Mouse (Mus musculus) forebrain, embryonic 11.5 days (tissue): ENCODE results near the gene Pygm. TPM values are rescaled to one million over a fixed set of nuclear protein-coding genes. Genes with fewer than 3 reads are reported as not detected.

Experiments used
- ATAC-seq: fragments of 200-750 bp; cut with Nextera tagmentation; replicated peaks from 2 replicates; pipeline ENCODE4 v1.8.0; 2017; ENCODE audit warnings: moderate TSS enrichment; ENCODE audit not compliant: low FRiP score
- DNase-seq: peaks from one replicate; pipeline ENCODE4 v3.0.0-alpha.2; 2017; ENCODE audit warnings: low spot score
- H3K27ac ChIP-seq: fragments of 300-500 bp; sonication (generic); 2 replicates; pipeline ENCODE4 v1.5.1; 2014; ENCODE audit warnings: low read depth, low read length
- H3K27me3 ChIP-seq: fragments of 300-500 bp; sonication (generic); 2 replicates; pipeline ENCODE4 v1.6.1; 2014; ENCODE audit warnings: mild to moderate bottlenecking, low read length, mixed read lengths; ENCODE audit not compliant: control insufficient read depth, insufficient read depth
- H3K36me3 ChIP-seq: fragments of 300-500 bp; sonication (generic); 2 replicates; pipeline ENCODE4 v1.6.1; 2014; ENCODE audit warnings: mild to moderate bottlenecking, low read length, moderate library complexity, mixed read lengths; ENCODE audit not compliant: control insufficient read depth, insufficient read depth
- H3K4me1 ChIP-seq: fragments of 300-500 bp; sonication (generic); replicated peaks from 2 replicates; pipeline ENCODE4 v1.6.1; 2014; ENCODE audit warnings: low read length, mixed read lengths; ENCODE audit not compliant: control insufficient read depth, insufficient read depth
- H3K4me2 ChIP-seq: fragments of 300-500 bp; sonication (generic); 2 replicates; pipeline ENCODE4 v1.6.1; 2014; ENCODE audit warnings: low read depth, mild to moderate bottlenecking, low read length, moderate library complexity, mixed read lengths; ENCODE audit not compliant: severe bottlenecking
- H3K4me3 ChIP-seq: fragments of 300-500 bp; sonication (generic); 2 replicates; pipeline ENCODE4 v1.5.1; 2014; ENCODE audit warnings: low read depth, low read length
- H3K9ac ChIP-seq: fragments of 300-500 bp; sonication (generic); 2 replicates; pipeline ENCODE4 v1.6.1; 2014; ENCODE audit warnings: low read length
- H3K9me3 ChIP-seq: fragments of 300-500 bp; sonication (generic); 2 replicates; pipeline ENCODE4 v1.6.1; 2016; ENCODE audit warnings: low read length, mixed read lengths; ENCODE audit not compliant: control insufficient read depth
- WGBS: fragments of 180-500 bp; shearing (Covaris S2); extraction: QIAGEN DNeasy Blood & Tissue Kit; methylation state at CpG from one replicate; pipeline ENCODE4 v1.1.7; 2014; 5-methylcytosine and 5-hydroxymethylcytosine counted together
- polyA plus RNA-seq: library from polyadenylated mRNA; unstranded; fragments of >200 nt; fragmentation: Nextera tagmentation; extraction: Ambion mirVana; gene quantifications from 2 replicates; pipeline ENCODE4 v1.2.1, GENCODE M21; 2014

Gene Pygm
- polyA plus RNA-seq, 1 experiment from 2014 or later = 1.2 TPM

- Histone ChIP-seq H3K4me3 (peak within 1 kb of the TSS; percentile 99), H3K9ac (peak within 1 kb of the TSS; percentile 100), H3K4me2 (peak within 1 kb of the TSS; percentile 79), H3K36me3 (peaks cover 26% of the 10 kb centered on the region), H3K9me3 (no peaks in the 10 kb centered on the region), H3K27me3 (no peaks in the 10 kb centered on the region), H3K27ac (peak within 1 kb of the TSS; percentile 97), H3K4me1 (peaks cover 9% of the 10 kb centered on the region)
- WGBS = under 1% methylated on average over 81 of the region's 85 CpGs
- DNase-seq (peak; percentile 100), ATAC-seq (peak; percentile 99)
Observed at GRCm38 (mm10) chr19:6363411-6364240, 20.6 kb upstream of the Pygm start, which contains the start of gene Sf1. Sf1 (plus strand) TSS chr19:6363690.

DNA sequence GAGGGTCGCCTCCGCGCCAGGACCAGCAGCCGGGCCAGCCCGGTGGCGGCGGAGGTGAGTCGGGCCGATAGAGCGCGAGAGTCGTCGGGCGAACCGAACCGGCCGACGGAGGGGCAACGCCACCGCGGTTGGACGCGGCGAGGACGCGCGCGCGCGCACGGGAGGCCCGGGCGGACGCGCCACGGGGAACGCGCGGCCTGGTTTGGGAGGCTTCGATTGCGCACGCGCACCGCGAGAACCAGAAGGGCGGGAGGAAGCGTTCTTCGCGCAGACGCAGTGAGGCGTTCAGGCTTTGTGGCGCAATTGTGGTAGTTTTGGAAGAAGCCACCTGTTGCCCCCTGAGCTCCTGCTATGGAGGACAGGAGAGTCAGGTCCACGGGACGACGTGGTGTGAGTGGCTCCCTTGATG lies 19.9 kb upstream of the Pygm start:
- Histone ChIP-seq H3K4me2 (peak overlapping the region; percentile 79), H3K9ac (peak overlapping the region; percentile 100), H3K4me1 (peaks cover 9% of the 10 kb centered on the region), H3K4me3 (peak overlapping the region; percentile 99), H3K27me3 (no peaks in the 10 kb centered on the region), H3K9me3 (no peaks in the 10 kb centered on the region), H3K27ac (peak overlapping the region; percentile 97), H3K36me3 (peaks cover 26% of the 10 kb centered on the region)
- WGBS = under 1% methylated on average over 55 of the region's 55 CpGs
- DNase-seq (peak; percentile 96), ATAC-seq (no peak)

DNA sequence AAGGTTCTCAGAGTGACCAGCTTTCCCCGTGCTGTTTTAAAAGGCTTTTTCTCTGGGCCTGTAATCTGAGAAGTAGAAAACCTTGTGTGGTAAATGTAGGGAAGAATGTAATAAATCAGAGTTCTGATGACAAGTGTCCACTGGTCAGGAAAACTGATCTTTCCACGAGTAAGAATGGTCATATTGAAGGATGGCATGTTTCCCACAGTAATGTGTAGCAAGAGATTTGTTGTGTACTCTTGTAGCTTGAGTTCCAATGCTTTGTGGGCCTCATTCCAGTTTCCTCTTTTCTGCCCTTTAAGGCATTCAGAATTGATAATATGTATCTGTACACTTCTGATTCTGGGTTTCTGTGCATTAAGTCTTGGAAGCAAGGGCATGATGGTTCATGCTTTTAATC lies 19.4 kb upstream of the Pygm start:
- WGBS = 3% methylated on average over 2 of the region's 2 CpGs
- Histone ChIP-seq H3K4me1 (peaks cover 9% of the 10 kb centered on the region), H3K4me3 (peak overlapping the region; percentile 99), H3K9ac (peak overlapping the region; percentile 100), H3K9me3 (no peaks in the 10 kb centered on the region), H3K27me3 (no peaks in the 10 kb centered on the region), H3K36me3 (peaks cover 29% of the 10 kb centered on the region), H3K4me2 (peak overlapping the region; percentile 79), H3K27ac (0 out of 2 replicates have a peak overlapping the region, but pooled peaks have one; percentile 32)
- DNase-seq = no peak
- ATAC-seq = no peak

GRCm38 (mm10) chr19:6370175-6370574 lies 14.0 kb upstream of the Pygm start:
- Histone ChIP-seq H3K27ac (no peak overlapping the region), H3K27me3 (no peaks in the 10 kb centered on the region), H3K4me1 (peaks cover 9% of the 10 kb centered on the region), H3K9ac (no peak overlapping the region), H3K36me3 (peaks cover 72% of the 10 kb centered on the region), H3K4me2 (no peak overlapping the region), H3K4me3 (no peak overlapping the region), H3K9me3 (no peaks in the 10 kb centered on the region)
- 93% methylated on average over 2 of the region's 2 CpGs for WGBS
- DNase-seq = no peak
- no peak for ATAC-seq

DNA sequence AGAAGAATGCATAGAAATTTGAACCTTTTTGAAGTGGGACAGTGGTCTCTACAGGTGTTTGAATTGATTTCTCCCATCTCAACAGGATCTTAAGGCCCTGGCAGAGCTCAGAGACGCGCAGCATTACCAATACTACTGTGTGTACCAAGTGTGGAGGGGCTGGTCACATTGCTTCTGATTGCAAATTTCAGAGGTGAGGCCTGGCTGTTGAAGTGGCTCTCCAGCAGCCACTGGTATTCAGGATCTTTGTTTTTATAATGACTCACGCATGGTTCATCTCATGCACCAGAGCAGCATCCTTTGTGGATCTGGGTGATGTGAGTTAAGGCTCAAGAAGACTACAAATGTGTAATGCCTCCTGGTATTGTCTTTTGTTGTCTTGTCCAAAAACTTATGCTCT lies 11.8 kb upstream of the Pygm start:
- H3K4me1 ChIP-seq = no peaks in the 10 kb centered on the region
- no peak for ATAC-seq
- 93% methylated on average over 3 of the region's 3 CpGs for WGBS
- H3K36me3 ChIP-seq = peaks cover 68% of the 10 kb centered on the region
- no peak overlapping the region for H3K4me3 ChIP-seq
- H3K27me3 ChIP-seq = no peaks in the 10 kb centered on the region
- DNase-seq = no peak
- H3K4me2 ChIP-seq = no peak overlapping the region
- H3K9me3 ChIP-seq = no peaks in the 10 kb centered on the region
- no peak overlapping the region for H3K9ac ChIP-seq
- H3K27ac ChIP-seq = no peak overlapping the region

GRCm38 (mm10) chr19:6373539-6374400 lies 10.4 kb upstream of the Pygm start:
- Histone ChIP-seq H3K4me2 (no peak overlapping the region), H3K4me3 (no peak overlapping the region), H3K36me3 (peaks cover 69% of the 10 kb centered on the region), H3K9me3 (no peaks in the 10 kb centered on the region), H3K9ac (no peak overlapping the region), H3K27ac (no peak overlapping the region), H3K27me3 (no peaks in the 10 kb centered on the region), H3K4me1 (no peaks in the 10 kb centered on the region)
- DNase-seq (peak; percentile 87), ATAC-seq (no peak)
- 68% methylated on average over 12 of the region's 12 CpGs for WGBS

DNA sequence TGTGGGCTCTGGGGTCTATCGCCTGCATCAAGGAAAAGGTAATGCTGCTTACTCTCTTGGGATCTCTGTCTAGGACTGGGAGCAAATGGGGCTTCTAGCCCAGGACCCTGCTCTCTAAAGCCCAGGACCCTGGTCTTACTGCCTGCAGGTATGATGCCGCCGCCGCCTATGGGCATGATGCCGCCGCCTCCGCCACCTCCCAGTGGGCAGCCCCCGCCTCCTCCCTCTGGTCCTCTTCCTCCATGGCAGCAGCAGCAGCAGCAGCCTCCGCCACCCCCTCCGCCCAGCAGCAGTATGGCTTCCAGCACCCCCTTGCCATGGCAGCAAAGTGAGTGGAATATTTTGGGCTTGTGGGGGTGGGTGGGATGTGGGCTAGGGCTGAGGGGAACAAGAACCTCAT lies 9.6 kb upstream of the Pygm start:
- 97% methylated on average over 10 of the region's 10 CpGs for WGBS
- ATAC-seq (no peak), DNase-seq (no peak)
- no peak overlapping the region for H3K4me3 ChIP-seq
- no peak overlapping the region for H3K9ac ChIP-seq
- no peak overlapping the region for H3K4me2 ChIP-seq
- peaks cover 67% of the 10 kb centered on the region for H3K36me3 ChIP-seq
- no peaks in the 10 kb centered on the region for H3K4me1 ChIP-seq
- no peaks in the 10 kb centered on the region for H3K27me3 ChIP-seq
- H3K27ac ChIP-seq = no peak overlapping the region
- no peaks in the 10 kb centered on the region for H3K9me3 ChIP-seq

- H3K27me3 ChIP-seq = no peaks in the 10 kb centered on the region
- peaks cover 63% of the 10 kb centered on the region for H3K36me3 ChIP-seq
- WGBS = 90% methylated on average over 32 of the region's 42 CpGs
- no peak overlapping the region for H3K4me2 ChIP-seq
- 0 out of 2 replicates have a peak, but pooled peaks have one; percentile 39 for ATAC-seq
- no peak overlapping the region for H3K27ac ChIP-seq
- DNase-seq = no peak
- no peak overlapping the region for H3K4me3 ChIP-seq
- no peak overlapping the region for H3K9ac ChIP-seq
- H3K4me1 ChIP-seq = no peaks in the 10 kb centered on the region
- H3K9me3 ChIP-seq = no peaks in the 10 kb centered on the region
Observed at GRCm38 (mm10) chr19:6375423-6376254, 8.6 kb upstream of the Pygm start.
